Mouse (Mus musculus): ENCODE results near the gene Arl11.

The Arl11 gene

GRCm38 (mm10) chr14:61327618-61328450 is 18.3 kb downstream of the Arl11 start:
- peak; percentile 67 for DNase-seq (ENCODE audit: low spot score)

- DNase-seq (ENCODE audit: low spot score): no peak
These were observed 21.0 kb downstream of the Arl11 start for GRCm38 (mm10) chr14:61330591-61330990.

- DNase-seq (ENCODE audit: low spot score): peak; percentile 78
These were observed 21.5 kb downstream of the Arl11 start for GRCm38 (mm10) chr14:61330996-61331561.

- no peak for DNase-seq (ENCODE audit: low spot score)
These were observed 29.8 kb downstream of the Arl11 start for GRCm38 (mm10) chr14:61339381-61339780.

GRCm38 (mm10) chr14:61344590-61344989 is 35.0 kb downstream of the Arl11 start:
- no peak for DNase-seq (ENCODE audit: low spot score)

- DNase-seq (ENCODE audit: low spot score): no peak
These were observed 37.5 kb downstream of the Arl11 start for GRCm38 (mm10) chr14:61346827-61347698.

- no peak for DNase-seq (ENCODE audit: low spot score)
These were observed 40.3 kb downstream of the Arl11 start for GRCm38 (mm10) chr14:61349876-61350275.

GRCm38 (mm10) chr14:61350808-61351207 is 41.3 kb downstream of the Arl11 start:
- no peak for DNase-seq (ENCODE audit: low spot score)

GRCm38 (mm10) chr14:61354251-61355235 is 45.0 kb downstream of the Arl11 start:
- DNase-seq (ENCODE audit: low spot score): no peak

- peak; percentile 93 for DNase-seq (ENCODE audit: low spot score)
These were observed 50.8 kb downstream of the Arl11 start, which contains the start of gene Ebpl for GRCm38 (mm10) chr14:61360131-61360980. Ebpl (minus strand) TSS chr14:61360439.

GRCm38 (mm10) chr14:61360981-61361511 is 51.5 kb downstream of the Arl11 start:
- no peak for DNase-seq (ENCODE audit: low spot score)
